Mouse (Mus musculus): ENCODE measurements at regions not wholly inside any gene's neighbourhood (a gene's known extent, or its start where the extent isn't known, plus 50 kb on each side); places are given as distances from the start of the nearest gene placed in this dataset.
"Not testable (repeated sequence)": the region's sequence is repeated elsewhere in the genome, so short reads cannot be mapped to it uniquely, and the experiment has no call there.

GRCm38 (mm10) chr6:22490762-22491161, 134.7 kb upstream of the Fam3c start:
- H3K27ac ChIP-seq (replicated peaks; ENCODE audit: low read depth, low read length): no peak overlapping the region
- H3K4me3 ChIP-seq (ENCODE audit: low read depth, low read length): no peak overlapping the region
- H3K27me3 ChIP-seq (ENCODE audit: control insufficient read depth, insufficient read depth, low read length): no peaks in the 10 kb centered on the region
- no peaks in the 10 kb centered on the region for H3K4me1 ChIP-seq (ENCODE audit: control insufficient read depth, insufficient read depth, low read length)
- no peak overlapping the region for H3K4me2 ChIP-seq (ENCODE audit: low read depth, severe bottlenecking)
- H3K9me3 ChIP-seq (ENCODE audit: control insufficient read depth, low read length): no peaks in the 10 kb centered on the region
- WGBS: 89% methylated on average over 6 of the region's 6 CpGs
- no peaks in the 10 kb centered on the region for H3K36me3 ChIP-seq (ENCODE audit: control insufficient read depth, insufficient read depth, low read length)
- no peak overlapping the region for H3K9ac ChIP-seq (ENCODE audit: low read length)
- ATAC-seq (ENCODE audit: insufficient number of reproducible peaks, low FRiP score, low TSS enrichment, low read depth) (no peak), DNase-seq (ENCODE audit: low spot score) (no peak)

- ATAC-seq (ENCODE audit: insufficient number of reproducible peaks, low FRiP score, low TSS enrichment, low read depth) (no peak), DNase-seq (ENCODE audit: low spot score) (no peak)
- H3K9me3 ChIP-seq (ENCODE audit: control insufficient read depth, low read length): no peaks in the 10 kb centered on the region
- no peaks in the 10 kb centered on the region for H3K4me1 ChIP-seq (ENCODE audit: control insufficient read depth, insufficient read depth, low read length)
- no peak overlapping the region for H3K27ac ChIP-seq (replicated peaks; ENCODE audit: low read depth, low read length)
- 91% methylated on average over 3 of the region's 3 CpGs for WGBS
- H3K4me2 ChIP-seq (ENCODE audit: low read depth, severe bottlenecking): no peak overlapping the region
- no peaks in the 10 kb centered on the region for H3K27me3 ChIP-seq (ENCODE audit: control insufficient read depth, insufficient read depth, low read length)
- no peaks in the 10 kb centered on the region for H3K36me3 ChIP-seq (ENCODE audit: control insufficient read depth, insufficient read depth, low read length)
- H3K4me3 ChIP-seq (ENCODE audit: low read depth, low read length): no peak overlapping the region
- no peak overlapping the region for H3K9ac ChIP-seq (ENCODE audit: low read length)
Observed at GRCm38 (mm10) chr6:22487467-22487866, 131.4 kb upstream of the Fam3c start.

GRCm38 (mm10) chr6:22485828-22486518, 129.9 kb upstream of the Fam3c start:
- no peaks in the 10 kb centered on the region for H3K9me3 ChIP-seq (ENCODE audit: control insufficient read depth, low read length)

GRCm38 (mm10) chr6:22482257-22482656, 126.2 kb upstream of the Fam3c start:
- WGBS: 83% methylated on average over 4 of the region's 4 CpGs
- ATAC-seq (ENCODE audit: insufficient number of reproducible peaks, low FRiP score, low TSS enrichment, low read depth); H3K9me3 ChIP-seq (ENCODE audit: control insufficient read depth, low read length); H3K4me1 ChIP-seq (ENCODE audit: control insufficient read depth, insufficient read depth, low read length); H3K27me3 ChIP-seq (ENCODE audit: control insufficient read depth, insufficient read depth, low read length); H3K4me2 ChIP-seq (ENCODE audit: low read depth, severe bottlenecking); H3K4me3 ChIP-seq (ENCODE audit: low read depth, low read length); DNase-seq (ENCODE audit: low spot score); H3K9ac ChIP-seq (ENCODE audit: low read length); H3K36me3 ChIP-seq (ENCODE audit: control insufficient read depth, insufficient read depth, low read length); H3K27ac ChIP-seq (replicated peaks; ENCODE audit: low read depth, low read length): not testable (repeated sequence)

More at GRCm38 (mm10) chr6:22485828-22486518, 129.9 kb upstream of the Fam3c start:
- H3K36me3 ChIP-seq (ENCODE audit: control insufficient read depth, insufficient read depth, low read length): no peaks in the 10 kb centered on the region
- no peaks in the 10 kb centered on the region for H3K27me3 ChIP-seq (ENCODE audit: control insufficient read depth, insufficient read depth, low read length)
- H3K4me2 ChIP-seq (ENCODE audit: low read depth, severe bottlenecking): no peak overlapping the region
- no peak for DNase-seq (ENCODE audit: low spot score)
- no peak overlapping the region for H3K27ac ChIP-seq (replicated peaks; ENCODE audit: low read depth, low read length)
- H3K9ac ChIP-seq (ENCODE audit: low read length): no peak overlapping the region
- no peak for ATAC-seq (ENCODE audit: insufficient number of reproducible peaks, low FRiP score, low TSS enrichment, low read depth)
- WGBS: 88% methylated on average over 11 of the region's 11 CpGs
- H3K4me3 ChIP-seq (ENCODE audit: low read depth, low read length): no peak overlapping the region
- no peaks in the 10 kb centered on the region for H3K4me1 ChIP-seq (ENCODE audit: control insufficient read depth, insufficient read depth, low read length)

- Histone ChIP-seq H3K27ac (replicated peaks; ENCODE audit: low read depth, low read length) (no peak overlapping the region), H3K4me2 (ENCODE audit: low read depth, severe bottlenecking) (no peak overlapping the region), H3K9me3 (ENCODE audit: control insufficient read depth, low read length) (no peaks in the 10 kb centered on the region), H3K36me3 (ENCODE audit: control insufficient read depth, insufficient read depth, low read length) (no peaks in the 10 kb centered on the region), H3K4me3 (ENCODE audit: low read depth, low read length) (no peak overlapping the region), H3K27me3 (ENCODE audit: control insufficient read depth, insufficient read depth, low read length) (no peaks in the 10 kb centered on the region), H3K9ac (ENCODE audit: low read length) (no peak overlapping the region), H3K4me1 (ENCODE audit: control insufficient read depth, insufficient read depth, low read length) (no peaks in the 10 kb centered on the region)
- ATAC-seq (ENCODE audit: insufficient number of reproducible peaks, low FRiP score, low TSS enrichment, low read depth) (no peak), DNase-seq (ENCODE audit: low spot score) (no peak)
- 84% methylated on average over 4 of the region's 4 CpGs for WGBS
Observed at GRCm38 (mm10) chr6:22474604-22475003, 118.6 kb upstream of the Fam3c start.

- no peak for ATAC-seq (ENCODE audit: insufficient number of reproducible peaks, low FRiP score, low TSS enrichment, low read depth)
Observed at GRCm38 (mm10) chr6:22474011-22474410, 118.0 kb upstream of the Fam3c start.

GRCm38 (mm10) chr6:22472400-22472799, 116.4 kb upstream of the Fam3c start:
- H3K36me3 ChIP-seq (ENCODE audit: control insufficient read depth, insufficient read depth, low read length); H3K27ac ChIP-seq (replicated peaks; ENCODE audit: low read depth, low read length); H3K27me3 ChIP-seq (ENCODE audit: control insufficient read depth, insufficient read depth, low read length); H3K4me1 ChIP-seq (ENCODE audit: control insufficient read depth, insufficient read depth, low read length); ATAC-seq (ENCODE audit: insufficient number of reproducible peaks, low FRiP score, low TSS enrichment, low read depth); DNase-seq (ENCODE audit: low spot score); H3K9ac ChIP-seq (ENCODE audit: low read length); H3K9me3 ChIP-seq (ENCODE audit: control insufficient read depth, low read length); H3K4me2 ChIP-seq (ENCODE audit: low read depth, severe bottlenecking); H3K4me3 ChIP-seq (ENCODE audit: low read depth, low read length): not testable (repeated sequence)
- WGBS: 84% methylated on average over 5 of the region's 5 CpGs

More at GRCm38 (mm10) chr6:22474011-22474410, 118.0 kb upstream of the Fam3c start:
- no peaks in the 10 kb centered on the region for H3K36me3 ChIP-seq (ENCODE audit: control insufficient read depth, insufficient read depth, low read length)
- no peaks in the 10 kb centered on the region for H3K4me1 ChIP-seq (ENCODE audit: control insufficient read depth, insufficient read depth, low read length)
- H3K27ac ChIP-seq (replicated peaks; ENCODE audit: low read depth, low read length): no peak overlapping the region
- H3K27me3 ChIP-seq (ENCODE audit: control insufficient read depth, insufficient read depth, low read length): no peaks in the 10 kb centered on the region
- no peak overlapping the region for H3K4me2 ChIP-seq (ENCODE audit: low read depth, severe bottlenecking)
- DNase-seq (ENCODE audit: low spot score): no peak
- WGBS: 80% methylated on average over 2 of the region's 2 CpGs
- no peak overlapping the region for H3K9ac ChIP-seq (ENCODE audit: low read length)
- no peaks in the 10 kb centered on the region for H3K9me3 ChIP-seq (ENCODE audit: control insufficient read depth, low read length)
- no peak overlapping the region for H3K4me3 ChIP-seq (ENCODE audit: low read depth, low read length)

- no peak overlapping the region for H3K4me3 ChIP-seq (ENCODE audit: low read depth, low read length)
- H3K9ac ChIP-seq (ENCODE audit: low read length): no peak overlapping the region
- WGBS: 91% methylated on average over 11 of the region's 11 CpGs
- H3K27ac ChIP-seq (replicated peaks; ENCODE audit: low read depth, low read length): no peak overlapping the region
- H3K9me3 ChIP-seq (ENCODE audit: control insufficient read depth, low read length): no peaks in the 10 kb centered on the region
- no peak for DNase-seq (ENCODE audit: low spot score)
- no peak for ATAC-seq (ENCODE audit: insufficient number of reproducible peaks, low FRiP score, low TSS enrichment, low read depth)
- H3K36me3 ChIP-seq (ENCODE audit: control insufficient read depth, insufficient read depth, low read length): no peaks in the 10 kb centered on the region
- H3K4me2 ChIP-seq (ENCODE audit: low read depth, severe bottlenecking): no peak overlapping the region
- H3K4me1 ChIP-seq (ENCODE audit: control insufficient read depth, insufficient read depth, low read length): no peaks in the 10 kb centered on the region
- H3K27me3 ChIP-seq (ENCODE audit: control insufficient read depth, insufficient read depth, low read length): no peaks in the 10 kb centered on the region
Observed at GRCm38 (mm10) chr6:22467334-22467993, 111.4 kb upstream of the Fam3c start.
